Mouse (Mus musculus) kidney, postnatal 25 days (tissue): ENCODE measurements around the gene Pafah1b2.

ENCODE experiments used
- DNase-seq, 2 experiments: peaks; one replicate each; pipeline ENCODE4 v3.0.0; 2021; ENCODE audit warnings: mixed read lengths in 2 of 2

Pafah1b2 gene

GRCm38 (mm10) chr9:45941329-45941888 lies 71.1 kb downstream of the Pafah1b2 start:
- peak; percentile 34 to 55 for DNase-seq

- DNase-seq: peak in 1 of 2 experiments; percentile 23
Observed at GRCm38 (mm10) chr9:45939794-45940193, 72.7 kb downstream of the Pafah1b2 start.

- peak in 1 of 2 experiments; percentile 37 for DNase-seq
Observed at GRCm38 (mm10) chr9:45938952-45939637, 73.4 kb downstream of the Pafah1b2 start.

GRCm38 (mm10) chr9:45938088-45938487 lies 74.4 kb downstream of the Pafah1b2 start:
- DNase-seq: peak; percentile 23 to 69

GRCm38 (mm10) chr9:45936883-45937282 lies 75.6 kb downstream of the Pafah1b2 start:
- peak; percentile 87 to 90 for DNase-seq

GRCm38 (mm10) chr9:45935628-45936210 lies 76.8 kb downstream of the Pafah1b2 start, which contains the start of gene Tagln:
Gene Tagln (minus strand): TSS chr9:45936058.
- DNase-seq: peak; percentile 40 to 67

GRCm38 (mm10) chr9:45932571-45933415 lies 79.7 kb downstream of the Pafah1b2 start:
- peak; percentile 29 to 48 for DNase-seq

GRCm38 (mm10) chr9:45931958-45932357 lies 80.5 kb downstream of the Pafah1b2 start:
- DNase-seq: peak; percentile 50 to 55

- DNase-seq: peak in 1 of 2 experiments; percentile 21
Observed at GRCm38 (mm10) chr9:45929285-45929684, 83.2 kb downstream of the Pafah1b2 start.

GRCm38 (mm10) chr9:45919895-45920294 lies 92.6 kb downstream of the Pafah1b2 start:
- DNase-seq: peak in 1 of 2 experiments; percentile 36

- peak; percentile 79 to 87 for DNase-seq
Observed at GRCm38 (mm10) chr9:45917041-45917934, 95.2 kb downstream of the Pafah1b2 start.

GRCm38 (mm10) chr9:45915659-45916058 lies 96.8 kb downstream of the Pafah1b2 start:
- no peak for DNase-seq
